Mouse (Mus musculus): ENCODE data around the gene Frmd7. TPM values are rescaled to one million over a fixed set of nuclear protein-coding genes. Genes with fewer than 3 reads are reported as not detected.

The Frmd7 gene
- polyA plus RNA-seq, 1 experiment from 2014 or later: 0.05 TPM

DNA sequence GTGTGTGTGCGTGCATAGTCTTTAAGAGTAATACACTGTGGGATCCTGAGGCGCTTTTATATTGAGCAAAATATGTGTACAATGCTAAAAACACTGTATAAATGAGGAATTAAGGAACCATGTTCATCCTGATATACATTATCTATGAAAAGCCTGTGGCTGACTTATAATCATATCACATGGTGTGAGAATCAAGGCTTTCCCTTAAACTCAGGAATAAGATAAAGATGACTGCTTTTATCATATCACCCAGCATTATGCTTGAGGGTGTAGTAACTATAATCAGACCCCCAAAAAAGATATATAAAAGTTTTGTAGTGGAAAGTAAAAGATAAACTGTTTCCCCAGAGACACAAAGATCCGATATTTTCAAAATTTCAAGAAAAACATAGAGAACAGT, 39.0 kb downstream of the Frmd7 start:
- Histone ChIP-seq H3K9me3 (ENCODE audit: control insufficient read depth) (no peaks in the 10 kb centered on the region), H3K9ac (ENCODE audit: low read depth, low read length) (no peak overlapping the region), H3K4me2 (replicated peaks; ENCODE audit: low read depth) (no peak overlapping the region), H3K4me1 (replicated peaks; ENCODE audit: control insufficient read depth, insufficient read depth, low read length) (no peaks in the 10 kb centered on the region), H3K27ac (ENCODE audit: low read depth, low read length) (no peak overlapping the region), H3K27me3 (replicated peaks; ENCODE audit: control insufficient read depth, insufficient read depth, low read length) (no peaks in the 10 kb centered on the region), H3K4me3 (ENCODE audit: low read depth, low read length) (no peak overlapping the region), H3K36me3 (ENCODE audit: control insufficient read depth, insufficient read depth) (no peaks in the 10 kb centered on the region)
- ATAC-seq: no peak
- 85% methylated on average over 3 of the region's 3 CpGs for WGBS
- no peak for TF ChIP-seq CTCF (IDR thresholded peaks at IDR 0.05; ENCODE audit: low read depth)

DNA sequence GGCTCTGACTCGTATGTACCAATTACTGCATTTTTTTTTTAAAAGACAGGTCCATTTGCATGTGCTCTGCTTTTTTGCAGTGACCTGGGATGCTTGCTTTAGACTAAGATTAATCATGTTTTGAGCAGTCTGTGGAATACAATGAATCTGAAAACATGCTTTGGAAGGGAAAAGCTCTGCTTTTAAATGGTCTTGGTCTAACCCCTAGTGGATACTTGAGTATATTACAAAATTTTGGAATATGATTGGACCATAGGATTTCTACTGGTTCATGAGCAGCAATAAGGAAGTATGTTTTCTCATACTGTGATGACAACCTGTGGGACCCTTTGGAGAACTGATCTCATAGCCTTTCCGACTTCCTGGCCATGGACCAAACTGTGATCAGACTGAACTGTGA, 54.5 kb downstream of the Frmd7 start:
- Histone ChIP-seq H3K36me3 (ENCODE audit: control insufficient read depth, insufficient read depth) (no peaks in the 10 kb centered on the region), H3K27me3 (replicated peaks; ENCODE audit: control insufficient read depth, insufficient read depth, low read length) (no peaks in the 10 kb centered on the region), H3K4me2 (replicated peaks; ENCODE audit: low read depth) (no peak overlapping the region), H3K4me1 (replicated peaks; ENCODE audit: control insufficient read depth, insufficient read depth, low read length) (no peaks in the 10 kb centered on the region), H3K9ac (ENCODE audit: low read depth, low read length) (no peak overlapping the region), H3K9me3 (ENCODE audit: control insufficient read depth) (no peaks in the 10 kb centered on the region), H3K27ac (ENCODE audit: low read depth, low read length) (no peak overlapping the region), H3K4me3 (ENCODE audit: low read depth, low read length) (no peak overlapping the region)
- 63% methylated on average over 2 of the region's 2 CpGs for WGBS
- peak; percentile 42 for TF ChIP-seq CTCF (IDR thresholded peaks at IDR 0.05; ENCODE audit: low read depth)
- no peak for ATAC-seq

DNA sequence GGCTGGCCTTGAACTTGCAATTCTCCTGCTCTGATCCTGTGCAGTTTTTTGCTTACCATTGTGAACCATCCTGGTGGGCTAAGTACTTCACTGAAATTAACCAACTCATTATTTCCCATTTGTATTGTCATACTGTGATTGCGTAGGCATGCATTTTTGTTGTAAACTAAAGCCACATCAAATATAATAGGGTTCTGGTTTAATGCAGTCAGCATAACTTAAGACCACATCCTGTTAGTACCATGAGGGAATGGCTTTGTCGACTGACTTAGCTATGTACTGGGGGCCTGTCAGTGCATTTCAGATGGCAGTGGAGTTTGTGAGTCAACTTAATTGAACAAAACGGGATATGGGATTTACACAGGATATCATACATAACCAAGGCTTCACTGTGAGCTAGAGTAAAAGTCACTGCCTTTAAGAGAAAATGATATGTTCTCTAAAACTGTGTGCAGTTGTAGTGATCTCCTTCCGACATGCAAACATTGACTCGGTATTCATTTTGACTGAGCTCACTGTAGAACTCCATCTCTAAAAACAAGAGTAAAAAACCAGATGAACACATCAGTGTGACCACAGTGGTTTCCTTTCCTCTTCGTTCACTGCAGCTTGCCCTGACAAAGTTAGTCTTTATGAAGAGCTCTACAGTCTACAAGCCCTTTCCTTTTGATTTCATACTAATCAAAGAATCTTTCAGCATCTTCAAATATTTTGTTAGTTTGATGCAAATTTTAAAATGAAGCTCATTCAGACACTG, 68.1 kb downstream of the Frmd7 start:
- WGBS: 80% methylated on average over 6 of the region's 6 CpGs
- ATAC-seq: no peak
- no peak for TF ChIP-seq CTCF (IDR thresholded peaks at IDR 0.05; ENCODE audit: low read depth)

DNA sequence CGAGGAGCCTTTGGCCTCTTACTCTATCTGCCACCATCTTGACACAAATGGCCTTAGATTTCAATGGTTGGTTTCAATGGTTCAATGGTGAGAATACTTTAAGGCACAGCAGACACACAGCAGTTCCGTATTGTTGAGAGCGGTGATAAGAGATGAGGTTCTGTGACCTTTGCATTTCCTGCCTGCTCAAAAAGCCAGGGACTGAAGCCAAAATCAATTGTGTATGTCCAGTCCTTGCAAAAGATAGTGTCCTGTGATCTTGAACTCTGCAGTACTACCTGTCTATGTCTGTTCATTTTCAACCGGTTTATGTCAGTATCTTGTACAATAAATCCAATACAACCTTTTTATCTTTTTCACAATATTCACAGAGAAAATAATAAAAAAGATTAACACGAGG, 77.8 kb downstream of the Frmd7 start:
- ATAC-seq: no peak
- Histone ChIP-seq H3K4me2 (replicated peaks; ENCODE audit: low read depth) (no peak overlapping the region), H3K9me3 (ENCODE audit: control insufficient read depth) (no peaks in the 10 kb centered on the region), H3K4me1 (replicated peaks; ENCODE audit: control insufficient read depth, insufficient read depth, low read length) (no peaks in the 10 kb centered on the region), H3K27ac (ENCODE audit: low read depth, low read length) (no peak overlapping the region), H3K9ac (ENCODE audit: low read depth, low read length) (no peak overlapping the region), H3K36me3 (ENCODE audit: control insufficient read depth, insufficient read depth) (no peaks in the 10 kb centered on the region), H3K4me3 (ENCODE audit: low read depth, low read length) (no peak overlapping the region), H3K27me3 (replicated peaks; ENCODE audit: control insufficient read depth, insufficient read depth, low read length) (no peaks in the 10 kb centered on the region)
- WGBS: 58% methylated on average over 5 of the region's 5 CpGs
- TF ChIP-seq CTCF (IDR thresholded peaks at IDR 0.05; ENCODE audit: low read depth): no peak

More for the DNA sequence above, 68.1 kb downstream of the Frmd7 start:
- H3K9me3 ChIP-seq (ENCODE audit: control insufficient read depth): no peaks in the 10 kb centered on the region
- H3K27ac ChIP-seq (ENCODE audit: low read depth, low read length): no peak overlapping the region
- H3K9ac ChIP-seq (ENCODE audit: low read depth, low read length): no peak overlapping the region
- H3K4me3 ChIP-seq (ENCODE audit: low read depth, low read length): no peak overlapping the region
- H3K4me1 ChIP-seq (replicated peaks; ENCODE audit: control insufficient read depth, insufficient read depth, low read length): no peaks in the 10 kb centered on the region
- no peak overlapping the region for H3K4me2 ChIP-seq (replicated peaks; ENCODE audit: low read depth)
- no peaks in the 10 kb centered on the region for H3K27me3 ChIP-seq (replicated peaks; ENCODE audit: control insufficient read depth, insufficient read depth, low read length)
- H3K36me3 ChIP-seq (ENCODE audit: control insufficient read depth, insufficient read depth): no peaks in the 10 kb centered on the region

GRCm38 (mm10) chrX:50863771-50864170, 78.7 kb downstream of the Frmd7 start:
- H3K27me3 ChIP-seq (replicated peaks; ENCODE audit: control insufficient read depth, insufficient read depth, low read length): no peaks in the 10 kb centered on the region
- TF ChIP-seq CTCF (IDR thresholded peaks at IDR 0.05; ENCODE audit: low read depth): no peak
- 79% methylated on average over 2 of the region's 2 CpGs for WGBS
- H3K36me3 ChIP-seq (ENCODE audit: control insufficient read depth, insufficient read depth): no peaks in the 10 kb centered on the region
- no peak overlapping the region for H3K4me3 ChIP-seq (ENCODE audit: low read depth, low read length)
- no peak overlapping the region for H3K27ac ChIP-seq (ENCODE audit: low read depth, low read length)
- no peak for ATAC-seq
- H3K9ac ChIP-seq (ENCODE audit: low read depth, low read length): no peak overlapping the region
- H3K9me3 ChIP-seq (ENCODE audit: control insufficient read depth): no peaks in the 10 kb centered on the region
- no peak overlapping the region for H3K4me2 ChIP-seq (replicated peaks; ENCODE audit: low read depth)
- H3K4me1 ChIP-seq (replicated peaks; ENCODE audit: control insufficient read depth, insufficient read depth, low read length): no peaks in the 10 kb centered on the region

DNA sequence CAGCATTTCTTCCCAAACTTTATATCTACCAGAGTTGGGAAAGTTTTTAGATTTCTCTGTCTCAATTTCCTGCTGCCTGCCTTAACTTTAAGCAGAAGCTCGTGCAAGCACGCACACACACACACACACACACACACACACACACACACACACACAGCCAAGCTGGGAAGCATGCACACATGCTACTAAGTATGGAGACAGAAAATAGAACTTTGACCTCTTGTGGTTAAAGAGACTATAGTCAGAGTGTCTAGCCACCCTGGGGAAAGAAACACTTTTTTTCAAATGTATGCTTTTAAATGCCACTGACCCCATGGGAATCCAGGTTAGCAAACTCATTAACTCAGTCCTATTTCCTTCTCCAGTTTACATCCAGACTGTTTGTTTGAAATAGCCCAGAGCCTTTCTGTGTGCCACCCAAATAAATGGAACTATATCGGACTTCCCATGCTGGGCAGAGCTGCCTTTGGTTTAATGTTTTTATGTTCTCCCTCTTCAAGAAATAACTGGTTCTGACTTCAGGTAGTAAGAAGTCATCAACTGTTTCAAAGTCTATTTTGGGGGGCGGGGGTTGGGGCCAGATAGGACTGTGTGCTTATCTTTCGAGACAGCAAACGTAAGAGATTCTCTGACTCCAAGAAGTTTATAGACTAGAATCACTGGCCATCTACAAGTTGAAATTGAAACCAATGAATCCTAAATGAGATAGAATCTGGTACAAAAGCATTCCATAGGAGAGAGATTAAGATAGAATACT, 91.9 kb downstream of the Frmd7 start:
- Histone ChIP-seq H3K27me3 (replicated peaks; ENCODE audit: control insufficient read depth, insufficient read depth, low read length) (no peaks in the 10 kb centered on the region), H3K4me2 (replicated peaks; ENCODE audit: low read depth) (no peak overlapping the region; the same call in 1 of the 2 replicates), H3K9me3 (ENCODE audit: control insufficient read depth) (no peaks in the 10 kb centered on the region), H3K36me3 (ENCODE audit: control insufficient read depth, insufficient read depth) (no peaks in the 10 kb centered on the region), H3K4me1 (replicated peaks; ENCODE audit: control insufficient read depth, insufficient read depth, low read length) (no peaks in the 10 kb centered on the region), H3K4me3 (ENCODE audit: low read depth, low read length) (no peak overlapping the region), H3K9ac (ENCODE audit: low read depth, low read length) (no peak overlapping the region), H3K27ac (ENCODE audit: low read depth, low read length) (no peak overlapping the region)
- TF ChIP-seq CTCF (IDR thresholded peaks at IDR 0.05; ENCODE audit: low read depth): no peak
- WGBS: 54% methylated on average over 6 of the region's 6 CpGs
- peak; percentile 82 for ATAC-seq

Other genes starting within 250 kb of the Frmd7 start
- 5.8 and 6.1 TPM in 2 replicates for gene Stk26, start 101.7 kb downstream of the Frmd7 start, polyA plus RNA-seq (2015; fragmentation: Nextera tagmentation; extraction: Ambion mirVana)
- 18.4 and 20.4 TPM in 2 replicates for gene Rap2c, start 75.3 kb upstream of the Frmd7 start, polyA plus RNA-seq (2015; fragmentation: Nextera tagmentation; extraction: Ambion mirVana)

Data from intestine, postnatal 0 days (tissue).